Mouse (Mus musculus) embryo, embryonic 11.5 days (tissue): ENCODE results near the gene Gpr62.

ENCODE experiments used
- DNase-seq: peaks from one replicate; pipeline ENCODE4 v3.0.0-alpha.2; 2012; ENCODE audit warnings: low read depth, low spot score

Gpr62 gene

DNA sequence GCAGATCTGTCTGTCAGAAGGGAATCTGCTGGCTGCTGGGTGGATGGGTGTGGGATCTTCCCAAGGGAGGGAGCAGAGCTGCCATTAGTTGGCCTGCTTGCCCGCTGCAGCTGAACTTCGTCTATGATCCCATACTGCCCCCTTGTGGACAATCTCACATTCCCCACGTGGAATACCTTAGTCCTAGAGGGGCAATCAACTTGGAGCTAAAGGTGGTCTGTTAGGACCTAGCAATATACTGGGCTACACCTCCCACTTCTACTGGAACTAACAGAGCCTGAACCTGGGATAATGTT is 43.9 kb downstream of the Gpr62 start:
- peak; percentile 89 for DNase-seq

DNA sequence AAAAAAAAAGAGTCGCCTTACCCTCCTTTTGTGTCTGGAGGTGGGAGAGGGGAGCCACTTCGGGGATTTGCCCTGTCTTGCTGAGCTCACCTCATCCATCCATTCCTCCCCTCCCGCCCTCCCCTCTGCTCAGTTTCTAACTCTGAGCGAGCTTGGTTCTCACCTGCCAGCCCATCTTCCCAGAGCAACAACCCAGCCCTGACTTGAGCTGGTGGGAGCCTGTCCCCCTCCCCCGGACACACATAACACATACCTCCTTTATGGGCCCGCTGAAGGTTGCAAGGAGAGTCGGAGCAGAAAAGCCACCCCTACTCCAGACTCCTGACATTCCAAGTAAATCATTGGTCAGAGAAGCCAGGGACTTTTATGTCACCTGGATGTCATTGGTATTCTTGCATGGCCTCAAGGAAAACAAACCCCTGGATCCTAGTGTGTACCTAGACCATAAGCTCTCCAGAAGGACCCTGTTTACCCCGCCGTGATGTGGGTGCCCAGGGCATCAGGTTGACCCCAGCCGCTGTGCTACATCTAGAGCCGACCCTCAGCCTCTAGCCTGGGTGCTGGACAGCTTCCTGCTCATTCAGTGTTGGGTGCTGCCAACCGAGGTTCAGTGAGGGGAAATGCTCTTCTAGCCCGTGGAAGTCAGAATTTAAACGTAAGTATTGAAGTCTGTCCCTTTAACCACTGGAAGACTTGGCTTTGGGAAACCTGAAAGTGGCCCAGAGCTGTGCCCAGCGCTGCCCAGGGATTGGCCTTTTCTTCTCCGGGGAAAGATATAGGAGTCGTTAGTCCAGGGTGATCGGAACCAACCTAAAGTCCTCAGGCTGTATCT is 44.5 kb downstream of the Gpr62 start:
- DNase-seq = no peak

DNA sequence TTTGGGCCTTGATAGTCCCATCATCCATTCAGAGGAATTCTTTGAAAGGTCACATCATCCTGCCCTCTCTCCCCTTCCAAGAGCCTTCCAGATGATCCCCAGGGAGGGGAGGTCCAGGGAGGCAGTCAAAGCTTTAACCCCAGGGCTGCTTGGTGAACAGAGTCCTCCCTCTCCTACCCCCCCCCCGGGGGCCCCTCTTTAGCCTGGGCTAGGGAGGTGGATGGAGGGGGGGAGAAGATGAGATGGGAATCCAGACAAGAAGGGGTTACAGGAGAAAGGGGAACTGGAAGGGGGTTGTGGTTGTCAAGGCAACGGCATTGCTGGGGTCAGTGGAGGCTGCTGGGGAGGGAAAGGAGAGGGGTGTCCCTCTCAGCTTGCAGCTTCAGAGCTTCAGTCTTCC is 45.1 kb downstream of the Gpr62 start:
- no peak for DNase-seq

DNA sequence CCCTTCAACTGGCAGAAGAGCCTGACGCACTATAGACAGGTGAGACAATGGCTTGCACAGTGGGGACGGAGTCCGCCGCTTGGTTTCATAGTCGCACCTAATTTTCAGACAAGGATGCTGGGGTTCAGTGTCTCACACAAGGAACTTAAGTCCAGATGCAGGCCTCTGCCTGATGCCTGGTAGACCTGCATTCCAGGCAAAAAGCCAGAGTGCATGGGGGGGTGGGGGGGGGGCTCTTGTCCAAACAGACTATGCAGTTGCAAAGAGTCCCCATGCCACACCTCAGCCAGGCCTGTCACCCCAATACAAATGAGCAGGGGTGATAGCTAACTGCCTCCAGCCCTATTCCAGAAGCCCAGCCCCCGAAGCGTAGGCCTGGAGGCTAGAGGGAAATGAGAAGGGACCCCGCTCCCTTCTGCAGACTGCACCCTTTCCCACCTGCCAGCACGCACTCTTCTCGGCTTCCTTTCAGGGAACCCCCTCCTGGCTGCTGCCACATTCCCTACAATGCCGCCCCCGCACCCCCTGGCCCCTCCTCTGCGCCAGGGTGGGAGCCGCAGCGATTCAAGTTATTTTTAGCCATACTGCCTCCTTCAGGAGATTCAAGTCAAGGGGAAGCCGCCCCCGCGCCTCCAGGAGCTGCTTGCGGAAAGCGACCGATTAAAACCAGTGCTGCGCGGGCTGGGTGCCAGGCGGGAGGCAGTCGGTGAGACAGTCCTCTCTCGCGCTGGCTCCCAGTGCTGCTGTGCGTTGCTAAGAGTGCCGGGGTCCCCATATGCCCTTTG is 47.7 kb downstream of the Gpr62 start:
- peak; percentile 38 for DNase-seq

DNA sequence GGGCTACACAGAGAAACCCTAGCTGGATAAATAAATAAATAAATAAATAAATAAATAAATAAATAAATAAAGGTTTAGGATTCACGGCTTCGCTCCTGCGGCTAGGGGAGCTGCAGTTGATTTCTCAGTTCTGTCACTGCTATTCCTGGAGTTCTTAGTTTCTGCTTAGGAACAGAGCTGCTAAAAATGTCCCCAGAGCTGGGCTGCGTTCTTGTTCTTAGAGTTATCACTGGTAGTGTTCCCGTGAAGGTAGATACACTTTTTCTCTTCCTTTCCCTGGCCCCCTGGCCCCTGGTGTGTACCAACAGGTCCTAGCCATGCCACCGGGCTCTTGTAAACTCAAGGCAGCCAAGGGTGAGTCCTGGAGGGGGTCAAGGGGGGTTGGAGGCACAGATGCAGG is 48.9 kb downstream of the Gpr62 start:
- no peak for DNase-seq
